Mouse (Mus musculus): ENCODE data around the gene Gm4070. TPM values are rescaled to one million over a fixed set of nuclear protein-coding genes. Genes with fewer than 3 reads are reported as not detected.
"Not testable (repeated sequence)": the region's sequence is repeated elsewhere in the genome, so short reads cannot be mapped to it uniquely, and the experiment has no call there.

Gene Gm4070
- 0.54 TPM in 1 of 2 replicates, not detected in the other for polyA plus RNA-seq (2015; fragmentation: Nextera tagmentation; extraction: Ambion mirVana)

GRCm38 (mm10) chr7:105953812-105954211 is at the start of gene Gm4070:
Gene Gm4070 (minus strand): TSS chr7:105953967.
- WGBS: 69% methylated on average over 1 of the region's 1 CpGs
- not testable (repeated sequence) for ATAC-seq (ENCODE audit: low FRiP score)

DNA sequence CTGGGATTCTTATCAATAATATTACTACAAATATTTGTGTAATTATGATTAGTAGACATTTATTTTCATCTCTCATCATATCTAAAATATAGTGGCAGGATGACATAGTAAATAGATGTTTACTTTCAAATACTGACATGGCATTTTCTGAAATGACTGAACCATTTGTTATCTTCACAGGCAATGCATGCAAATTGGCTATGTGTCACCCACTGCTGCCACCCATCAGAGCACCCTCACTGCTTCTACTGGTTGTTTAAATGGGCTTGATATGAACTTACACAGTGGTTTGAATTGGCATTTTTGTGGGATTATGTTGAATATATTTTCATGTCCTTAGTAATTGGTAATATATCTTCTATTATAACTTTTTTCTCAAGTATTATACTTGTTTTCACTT is 773 bp upstream of the Gm4070 start:
- H3K4me1 ChIP-seq; H3K27me3 ChIP-seq (replicated peaks); H3K4me3 ChIP-seq (replicated peaks); H3K9ac ChIP-seq (replicated peaks); H3K9me3 ChIP-seq (replicated peaks); H3K36me3 ChIP-seq; H3K4me2 ChIP-seq; ATAC-seq (ENCODE audit: low FRiP score); H3K27ac ChIP-seq (replicated peaks): not testable (repeated sequence)

More at GRCm38 (mm10) chr7:105953812-105954211, at the start of gene Gm4070:
- not testable (repeated sequence) for H3K36me3 ChIP-seq; H3K27ac ChIP-seq (replicated peaks); H3K27me3 ChIP-seq (replicated peaks); H3K4me3 ChIP-seq (replicated peaks); H3K9me3 ChIP-seq (replicated peaks); H3K4me1 ChIP-seq; H3K9ac ChIP-seq (replicated peaks); H3K4me2 ChIP-seq

DNA sequence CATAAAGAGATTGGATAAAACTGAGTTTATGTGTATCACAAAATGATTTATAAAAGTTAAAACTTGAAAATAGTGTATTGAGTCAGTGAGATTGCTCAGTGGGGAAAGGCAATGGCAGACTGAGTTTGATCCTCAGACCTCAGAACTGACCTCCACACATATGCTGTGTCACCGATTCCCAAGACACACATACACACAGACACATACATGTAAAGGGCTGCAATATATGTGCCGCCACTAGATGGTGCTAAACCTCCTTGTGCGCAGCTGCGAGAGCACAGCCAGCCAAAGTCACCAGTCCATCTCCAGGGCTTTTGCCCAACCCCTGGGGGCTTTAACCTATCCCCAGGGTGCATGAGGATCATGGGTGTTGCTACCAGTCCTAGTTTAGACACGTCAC is 1.4 kb downstream of the Gm4070 start:
- WGBS: no CpG with 5 or more reads among the region's 5 CpGs
- not testable (repeated sequence) for H3K27me3 ChIP-seq (replicated peaks); H3K4me3 ChIP-seq (replicated peaks); H3K9me3 ChIP-seq (replicated peaks); H3K4me1 ChIP-seq; H3K4me2 ChIP-seq; H3K36me3 ChIP-seq; H3K27ac ChIP-seq (replicated peaks); H3K9ac ChIP-seq (replicated peaks)
- peak; percentile 38; the same call in 1 of the 2 replicates for ATAC-seq (ENCODE audit: low FRiP score)

DNA sequence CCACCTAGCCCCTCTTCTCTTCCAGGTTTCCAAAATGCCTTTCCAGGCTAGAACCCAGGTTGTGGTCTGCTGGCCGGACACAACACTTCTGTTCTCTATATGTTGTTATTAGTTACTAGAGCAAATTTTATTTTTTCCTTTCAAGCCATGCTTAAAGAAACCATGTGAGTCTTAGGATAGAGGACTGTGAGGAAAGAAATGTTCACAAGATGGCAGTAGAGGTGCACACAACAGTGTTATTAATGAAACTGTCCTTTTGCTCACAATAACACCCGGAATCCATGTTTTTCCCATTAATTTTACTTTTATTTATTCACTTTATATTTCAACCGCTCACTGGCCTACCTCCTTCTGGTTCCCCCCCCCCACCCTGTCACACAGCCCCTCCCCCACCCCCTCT is 8.5 kb downstream of the Gm4070 start:
- 100% methylated on average over 1 of the region's 3 CpGs for WGBS
- not testable (repeated sequence) for H3K9me3 ChIP-seq (replicated peaks); H3K9ac ChIP-seq (replicated peaks); H3K27ac ChIP-seq (replicated peaks); H3K36me3 ChIP-seq; H3K27me3 ChIP-seq (replicated peaks); ATAC-seq (ENCODE audit: low FRiP score); H3K4me2 ChIP-seq; H3K4me1 ChIP-seq; H3K4me3 ChIP-seq (replicated peaks)

- not testable (repeated sequence) for ATAC-seq (ENCODE audit: low FRiP score); H3K4me2 ChIP-seq; H3K4me1 ChIP-seq; H3K9me3 ChIP-seq (replicated peaks); H3K27ac ChIP-seq (replicated peaks); H3K4me3 ChIP-seq (replicated peaks); H3K9ac ChIP-seq (replicated peaks); H3K27me3 ChIP-seq (replicated peaks); H3K36me3 ChIP-seq
- no CpG with 5 or more reads among the region's 1 CpGs for WGBS
These were observed 21.6 kb downstream of the Gm4070 start for GRCm38 (mm10) chr7:105932132-105932531.

DNA sequence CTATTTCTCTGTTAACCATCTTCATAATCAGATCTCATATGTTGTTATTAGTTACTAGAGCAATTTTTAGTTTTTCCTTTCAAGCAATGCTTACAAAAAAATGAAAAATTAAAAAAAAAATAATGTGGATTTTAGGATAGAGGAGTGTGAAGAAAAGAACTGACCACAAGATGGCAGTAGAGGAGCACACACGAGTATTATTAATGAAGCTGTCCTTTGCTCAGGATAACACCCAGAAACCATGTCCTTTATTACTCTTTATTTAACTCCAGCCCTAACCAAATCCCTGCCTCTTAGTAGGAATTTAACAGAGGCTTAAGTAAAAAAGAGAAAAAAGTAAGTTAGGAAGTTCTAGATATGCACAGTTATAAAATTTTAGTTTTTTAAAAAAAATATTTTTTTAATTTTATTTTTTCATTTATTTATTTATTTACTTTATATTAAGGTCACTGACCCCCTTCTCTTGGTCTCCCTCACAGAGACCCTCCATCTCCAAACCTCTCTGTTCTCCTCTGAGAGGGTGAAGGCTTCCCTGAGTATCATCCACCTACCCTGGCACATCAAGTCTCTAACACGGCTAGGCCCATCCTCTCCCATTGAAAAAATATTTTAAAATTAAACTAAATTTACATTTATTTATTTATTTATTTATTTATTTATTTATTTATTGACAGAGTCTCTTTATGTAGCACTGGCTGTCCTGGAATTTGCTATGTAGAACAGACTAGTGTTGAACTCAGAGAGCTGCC is 70.0 kb downstream of the Gm4070 start:
- 88% methylated on average over 1 of the region's 2 CpGs for WGBS
- H3K4me1 ChIP-seq; ATAC-seq (ENCODE audit: low FRiP score); H3K27me3 ChIP-seq (replicated peaks); H3K9me3 ChIP-seq (replicated peaks); H3K4me2 ChIP-seq; H3K36me3 ChIP-seq; H3K4me3 ChIP-seq (replicated peaks); H3K9ac ChIP-seq (replicated peaks); H3K27ac ChIP-seq (replicated peaks): not testable (repeated sequence)

DNA sequence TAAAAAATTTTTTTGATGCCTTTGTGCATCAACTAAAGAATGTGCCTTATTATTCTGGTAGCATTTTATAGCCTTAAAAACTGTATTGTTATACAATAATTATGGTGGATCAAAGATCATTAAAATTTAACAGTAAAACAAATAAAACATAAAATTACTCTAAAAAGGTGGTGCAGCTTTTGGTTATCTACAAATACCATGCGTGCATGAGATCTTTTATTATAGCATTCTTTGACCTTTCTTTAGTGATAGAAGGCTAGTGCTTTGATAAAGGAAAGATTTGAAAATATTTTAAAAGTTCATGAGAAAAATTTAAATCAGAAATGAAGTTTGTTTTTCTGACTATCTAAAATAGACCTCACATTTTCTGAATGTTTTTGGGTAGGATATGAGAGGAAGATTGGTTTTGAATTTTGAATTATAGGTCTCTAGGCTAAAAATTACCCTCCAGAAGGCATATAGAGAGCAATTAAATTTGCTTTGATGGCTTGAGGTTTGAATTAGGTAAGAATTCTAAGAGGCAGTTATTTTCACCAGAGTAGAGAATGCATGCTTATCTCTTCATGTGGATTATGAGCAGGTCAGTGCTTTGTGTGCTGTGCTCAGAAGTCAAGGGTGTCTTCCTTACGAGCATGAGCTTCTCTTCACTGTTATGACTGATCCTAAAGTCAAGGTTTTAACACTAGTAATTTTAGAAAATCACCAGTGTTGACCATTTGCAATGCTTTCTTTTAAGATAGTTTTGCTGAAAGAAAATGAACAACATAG is 73.9 kb downstream of the Gm4070 start:
- H3K9me3 ChIP-seq (replicated peaks); H3K4me3 ChIP-seq (replicated peaks); ATAC-seq (ENCODE audit: low FRiP score); H3K27me3 ChIP-seq (replicated peaks); H3K9ac ChIP-seq (replicated peaks); H3K4me1 ChIP-seq; H3K36me3 ChIP-seq; H3K27ac ChIP-seq (replicated peaks); H3K4me2 ChIP-seq: not testable (repeated sequence)
- 89% methylated on average over 1 of the region's 2 CpGs for WGBS

DNA sequence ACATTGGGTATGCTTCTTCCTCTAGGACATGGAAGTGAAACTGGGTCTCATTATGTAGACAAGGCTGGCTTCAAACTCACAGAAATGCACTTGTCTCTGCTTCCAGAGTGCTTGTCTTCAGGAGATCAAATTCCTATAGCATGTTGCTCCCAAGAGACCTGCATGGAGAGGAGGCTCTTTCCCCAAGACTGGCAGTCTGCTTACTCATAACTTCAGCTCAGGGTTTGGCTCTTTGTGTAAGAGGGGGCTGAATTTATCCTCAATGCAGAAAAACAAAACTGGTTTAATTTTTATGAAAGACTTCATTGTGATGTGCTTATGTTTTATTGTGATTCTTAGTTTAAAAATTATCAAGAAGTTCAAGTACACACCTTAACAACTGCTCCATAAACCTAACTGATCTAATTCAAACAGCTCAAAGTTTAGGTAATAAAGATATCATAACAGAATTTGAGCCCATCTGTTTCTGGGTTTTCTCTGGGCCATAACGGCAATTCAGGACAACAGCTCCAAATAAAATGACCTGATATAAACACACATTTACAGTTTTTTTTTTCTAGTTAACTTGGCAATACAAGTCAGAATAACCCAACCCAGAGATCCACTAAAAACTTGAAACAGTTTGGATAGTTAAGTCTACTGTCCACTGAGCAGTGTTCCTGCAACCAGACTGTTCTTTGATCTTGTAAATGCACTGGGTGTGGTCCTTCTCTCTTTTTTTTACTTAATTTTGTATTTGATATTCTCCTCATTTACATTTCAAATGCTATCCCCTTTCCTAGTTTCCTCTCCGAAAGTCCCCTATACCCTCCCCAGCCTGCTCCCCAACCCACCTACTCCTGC is 97.8 kb downstream of the Gm4070 start:
- not testable (repeated sequence) for H3K4me3 ChIP-seq (replicated peaks); ATAC-seq (ENCODE audit: low FRiP score); H3K4me1 ChIP-seq; H3K27ac ChIP-seq (replicated peaks); H3K9me3 ChIP-seq (replicated peaks); H3K27me3 ChIP-seq (replicated peaks); H3K9ac ChIP-seq (replicated peaks); H3K36me3 ChIP-seq; H3K4me2 ChIP-seq
- no CpG with 5 or more reads among the region's 2 CpGs for WGBS

Other genes with a start within 250 kb of the Gm4070 start
- gene Ilk, start 217.4 kb downstream of the Gm4070 start, polyA plus RNA-seq (2015; fragmentation: Nextera tagmentation; extraction: Ambion mirVana): 204 and 227 TPM in 2 replicates
- 27.8 and 28.8 TPM in 2 replicates for gene Rrp8, start 216.6 kb downstream of the Gm4070 start, polyA plus RNA-seq (2015; fragmentation: Nextera tagmentation; extraction: Ambion mirVana)
- 101 and 102 TPM in 2 replicates for gene Taf10, start 209.6 kb downstream of the Gm4070 start, polyA plus RNA-seq (2015; fragmentation: Nextera tagmentation; extraction: Ambion mirVana)
- gene Tpp1, start 201.7 kb downstream of the Gm4070 start, polyA plus RNA-seq (2015; fragmentation: Nextera tagmentation; extraction: Ambion mirVana): 41.4 and 50.2 TPM in 2 replicates
- gene Dchs1, start 166.3 kb downstream of the Gm4070 start, polyA plus RNA-seq (2015; fragmentation: Nextera tagmentation; extraction: Ambion mirVana): 10.0 and 10.8 TPM in 2 replicates
- 189 and 232 TPM in 2 replicates for gene Mrpl17, start 142.9 kb downstream of the Gm4070 start, polyA plus RNA-seq (2015; fragmentation: Nextera tagmentation; extraction: Ambion mirVana)